Mouse (Mus musculus): ENCODE measurements around the gene Vgll4.

Gene Vgll4

DNA sequence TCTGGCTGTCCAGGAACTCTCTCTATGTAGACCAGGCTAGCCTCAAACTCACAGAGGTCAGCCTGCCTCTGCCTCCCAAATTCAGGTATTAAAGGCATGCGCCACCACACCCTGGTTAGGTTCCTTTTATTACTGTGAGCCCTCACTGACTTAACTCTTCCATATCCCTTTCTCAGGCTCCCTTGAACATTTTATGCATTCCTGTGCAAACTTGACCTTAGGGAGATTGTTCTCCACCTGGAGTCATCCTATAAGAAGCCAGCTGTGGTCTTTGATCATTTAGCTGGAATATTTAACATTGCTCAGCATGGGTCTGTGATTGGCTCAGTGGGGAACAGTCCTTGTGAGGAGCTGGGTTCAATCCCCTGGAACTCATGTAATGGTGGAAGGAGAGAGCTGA, 4.5 kb upstream of the Vgll4 start:
- DNase-seq (ENCODE audit: low read depth, low spot score), result no peak

DNA sequence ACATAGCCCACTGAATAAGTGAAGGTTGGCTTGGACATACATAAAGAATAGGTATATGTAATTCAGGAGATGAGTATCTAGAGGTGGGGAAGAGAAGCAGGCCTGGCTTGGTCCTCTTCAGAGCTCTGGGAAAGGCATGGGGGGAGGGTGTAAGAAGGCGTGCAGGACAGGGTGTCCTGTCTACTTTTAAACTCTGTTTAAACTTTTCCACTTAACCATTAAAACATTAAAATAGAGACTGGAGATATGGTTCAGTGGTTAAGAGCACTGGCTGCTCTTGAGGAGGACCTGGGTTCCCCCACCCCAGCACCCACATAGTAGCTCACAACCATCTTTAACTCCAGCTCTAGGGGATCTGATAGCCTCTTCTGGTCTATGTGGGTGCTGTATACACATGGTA, 3.2 kb upstream of the Vgll4 start:
- DNase-seq (ENCODE audit: low read depth, low spot score), result no peak

DNA sequence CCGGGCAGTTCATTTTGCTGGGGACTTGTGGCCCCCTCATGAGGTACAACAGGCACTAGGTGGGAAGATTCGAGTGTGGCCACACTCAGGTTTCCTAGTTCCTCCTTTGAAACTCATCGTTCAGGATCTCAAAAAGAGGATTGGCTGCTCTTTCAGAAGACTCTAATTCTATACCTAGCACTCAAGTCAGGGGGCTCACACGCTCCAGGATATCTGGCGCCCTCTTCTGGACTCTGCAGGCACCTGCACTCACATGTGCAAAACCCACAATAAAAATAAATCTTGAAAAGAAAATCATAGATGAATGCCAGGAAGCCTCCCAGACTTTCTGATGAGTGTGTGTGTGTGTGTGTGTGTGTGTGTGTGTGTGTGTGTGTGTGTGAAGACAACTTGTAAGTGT, 1.1 kb upstream of the Vgll4 start:
- DNase-seq (ENCODE audit: low read depth, low spot score), result peak; percentile 42

DNA sequence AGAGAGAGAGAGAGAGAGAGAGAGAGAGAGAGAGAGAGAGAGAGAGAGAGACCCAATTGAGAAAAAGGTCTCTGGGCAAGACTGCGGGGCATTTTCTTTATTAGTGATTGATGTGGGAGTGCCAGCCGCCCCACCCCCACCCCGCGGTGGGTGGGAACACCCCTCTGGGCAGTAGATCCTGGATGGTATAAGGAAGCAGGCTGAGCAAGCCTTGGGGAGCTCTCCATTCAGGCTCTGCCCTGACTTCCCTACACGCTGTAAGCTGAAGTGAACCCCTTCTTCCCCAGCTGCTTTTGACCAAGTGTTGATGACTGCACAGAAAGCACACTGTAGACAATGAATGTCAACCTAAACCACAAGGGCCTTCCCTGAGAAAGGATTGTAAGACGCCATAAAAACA, 592 bp upstream of the Vgll4 start:
- peak; percentile 5 for DNase-seq (ENCODE audit: low read depth, low spot score)

DNA sequence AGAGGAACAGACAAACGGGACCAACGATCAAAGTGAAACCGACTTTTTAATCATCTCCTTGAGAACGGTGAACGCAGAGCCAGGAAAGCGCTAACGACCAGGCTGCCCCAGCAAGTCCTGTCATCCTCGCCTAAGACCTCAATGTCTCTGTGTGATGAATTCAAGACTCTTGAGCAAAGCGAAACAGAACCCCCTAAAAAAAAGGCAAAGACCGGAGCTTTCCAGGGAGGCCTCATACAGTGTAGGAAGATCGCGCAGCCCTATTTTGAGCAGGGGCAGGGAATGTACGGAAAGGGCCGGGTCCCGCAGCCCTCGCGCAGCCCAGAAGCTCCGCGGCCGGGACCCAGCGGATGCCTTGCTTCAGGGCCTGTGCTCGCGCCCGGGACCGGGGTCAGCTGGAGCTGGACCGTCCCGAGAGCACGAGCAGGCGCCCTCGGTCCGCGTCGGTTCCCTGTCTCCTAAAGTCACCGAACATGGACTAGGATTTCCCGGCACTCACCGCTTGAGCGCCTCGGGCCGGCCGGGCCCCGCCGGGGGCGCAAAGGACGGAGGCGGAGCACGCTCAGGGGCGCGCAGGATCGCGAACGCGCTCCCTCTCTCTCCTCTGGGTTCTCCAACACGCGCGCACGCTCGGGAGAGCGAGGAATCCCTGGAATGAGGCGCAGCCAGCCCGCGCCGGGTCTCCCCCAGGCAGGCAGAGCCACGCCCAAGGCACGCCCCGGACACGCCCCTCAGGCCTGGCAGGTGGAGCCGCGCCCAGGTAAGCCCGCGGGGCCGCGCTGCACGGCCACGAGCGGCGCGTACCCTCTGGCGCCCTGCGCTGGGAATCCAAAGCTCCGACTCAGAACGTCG, 1.2 kb downstream of the Vgll4 start:
- DNase-seq (ENCODE audit: low read depth, low spot score), result peak; percentile 51

DNA sequence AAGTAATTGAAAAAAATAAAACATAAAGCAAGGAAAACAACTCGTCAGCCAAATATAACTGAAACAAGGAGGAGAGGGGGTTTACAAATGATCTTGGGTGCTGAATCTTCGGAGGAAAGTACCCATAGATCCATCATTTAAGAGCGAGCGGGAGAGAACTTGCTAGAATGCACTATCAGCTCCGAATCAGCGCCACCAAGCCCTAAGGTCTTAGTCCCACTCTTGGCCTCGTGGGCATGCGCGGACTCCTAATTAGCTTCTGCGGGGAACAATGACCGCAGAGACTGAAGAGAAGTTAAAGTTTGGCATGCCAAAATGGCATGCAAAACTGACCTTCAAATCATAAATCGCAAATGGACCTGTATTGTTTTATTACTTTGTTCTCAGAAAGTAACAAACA, 2.2 kb downstream of the Vgll4 start:
- DNase-seq (ENCODE audit: low read depth, low spot score), result no peak

DNA sequence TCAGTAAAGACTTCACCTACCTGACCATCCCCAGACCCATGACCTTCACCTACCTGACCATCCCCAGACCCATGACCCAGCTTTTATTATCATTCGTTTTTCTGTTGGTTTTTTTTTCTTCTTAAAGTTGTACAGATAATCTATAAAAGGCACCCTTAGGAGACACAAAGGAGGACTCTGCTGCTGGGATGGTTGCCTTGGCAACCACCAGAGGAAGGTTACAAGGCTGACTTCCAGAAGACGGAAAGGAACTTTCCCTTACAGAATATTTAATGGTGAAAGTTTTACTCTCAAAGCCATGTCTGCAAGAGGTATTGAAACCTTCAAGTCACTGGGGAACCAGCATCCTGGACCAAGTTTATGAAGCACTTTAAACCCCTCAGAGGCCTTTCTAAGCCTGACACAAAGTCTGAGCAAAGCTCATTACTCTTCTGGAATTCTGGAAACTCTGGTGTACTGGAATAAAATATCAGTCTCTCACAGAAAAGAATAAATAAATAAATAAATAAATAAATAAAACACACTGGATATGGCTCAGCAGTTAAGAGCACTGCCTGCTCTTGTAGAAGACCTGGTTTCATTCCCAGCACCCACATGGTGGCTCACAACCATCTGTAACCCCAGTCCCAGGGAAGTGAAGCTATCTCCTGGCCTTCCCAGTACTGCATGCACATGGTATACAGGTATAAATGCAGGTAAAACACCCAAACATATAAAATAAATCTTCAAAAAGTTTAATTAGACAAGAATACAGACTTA, 3.2 kb downstream of the Vgll4 start:
- DNase-seq (ENCODE audit: low read depth, low spot score), result no peak

DNA sequence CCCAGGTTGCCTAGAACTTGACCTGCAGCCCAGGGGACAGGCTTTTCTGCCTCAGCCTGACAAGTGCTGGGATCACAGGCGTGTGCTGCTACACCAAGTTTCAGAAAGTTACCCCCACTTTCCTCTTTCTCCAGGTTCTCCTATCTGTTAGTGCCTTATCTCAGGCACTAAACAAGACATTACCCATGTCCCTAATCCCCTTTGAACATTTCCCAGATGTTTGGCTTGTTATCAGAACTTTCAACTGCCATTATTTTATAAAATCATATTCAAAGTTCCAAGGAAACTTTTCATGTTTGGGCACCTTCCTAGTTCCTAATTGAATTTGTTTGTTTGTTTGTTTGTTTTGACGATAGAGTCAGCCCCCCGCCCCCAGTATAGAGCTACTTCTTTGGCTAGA, 4.0 kb downstream of the Vgll4 start:
- DNase-seq (ENCODE audit: low read depth, low spot score), result no peak

DNA sequence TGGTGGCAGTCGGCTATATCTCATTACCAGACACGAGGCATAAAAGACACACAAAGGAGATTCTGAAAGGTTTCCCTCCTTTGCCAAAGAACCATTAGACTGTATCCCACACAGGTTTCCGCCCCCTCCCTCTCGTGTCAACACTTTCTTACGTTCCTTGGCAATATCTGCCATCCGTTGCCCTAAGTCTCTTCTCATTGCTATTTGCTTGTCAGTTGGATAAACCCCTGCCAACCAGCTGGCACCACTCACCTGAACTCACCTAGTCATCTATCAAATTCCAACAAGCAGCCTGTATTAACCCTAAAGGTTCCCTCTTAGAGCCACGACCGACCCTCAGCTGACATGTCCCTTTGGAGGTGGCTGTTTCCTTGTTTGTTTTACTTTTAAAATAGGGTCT, 4.4 kb downstream of the Vgll4 start:
- DNase-seq (ENCODE audit: low read depth, low spot score), result no peak

DNA sequence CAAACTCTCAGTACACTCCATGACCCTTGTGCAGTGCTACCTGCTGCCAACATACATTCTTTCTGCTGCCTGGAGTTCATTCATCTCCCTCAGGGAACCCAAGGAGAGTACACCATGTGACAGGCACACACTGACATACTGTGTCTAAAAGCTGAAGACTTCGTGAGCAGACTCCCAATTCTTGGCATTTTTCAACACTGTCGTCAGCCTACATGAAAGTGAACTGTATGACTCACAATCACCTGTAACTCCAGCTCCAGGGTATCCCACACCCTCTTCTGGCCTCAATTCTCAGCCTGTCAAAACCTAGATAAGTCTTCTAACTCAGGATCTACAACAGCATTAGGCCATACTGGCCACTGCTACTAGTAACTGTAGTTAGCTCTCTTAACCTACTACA, 5.6 kb downstream of the Vgll4 start:
- DNase-seq (ENCODE audit: low read depth, low spot score), result no peak

DNA sequence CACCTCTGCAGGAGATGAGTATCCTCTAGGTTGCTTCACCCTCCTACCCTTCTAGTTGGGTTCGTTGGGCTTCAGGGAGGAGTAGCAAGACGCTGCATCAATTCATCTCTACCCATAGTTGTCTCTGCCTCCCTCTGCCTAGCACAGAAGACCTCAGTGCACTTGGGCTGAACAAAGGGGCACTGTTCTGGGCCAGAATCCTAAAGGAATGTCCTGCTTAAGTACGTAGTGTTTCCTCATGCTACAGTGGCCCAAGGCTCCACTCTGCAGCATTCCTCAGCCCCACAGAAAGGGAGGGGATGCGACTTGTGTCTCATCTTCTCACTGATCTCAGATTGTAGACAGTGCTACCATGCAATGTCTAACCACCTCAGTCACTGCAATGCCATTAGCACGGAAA, 6.2 kb downstream of the Vgll4 start:
- DNase-seq (ENCODE audit: low read depth, low spot score), result no peak

DNA sequence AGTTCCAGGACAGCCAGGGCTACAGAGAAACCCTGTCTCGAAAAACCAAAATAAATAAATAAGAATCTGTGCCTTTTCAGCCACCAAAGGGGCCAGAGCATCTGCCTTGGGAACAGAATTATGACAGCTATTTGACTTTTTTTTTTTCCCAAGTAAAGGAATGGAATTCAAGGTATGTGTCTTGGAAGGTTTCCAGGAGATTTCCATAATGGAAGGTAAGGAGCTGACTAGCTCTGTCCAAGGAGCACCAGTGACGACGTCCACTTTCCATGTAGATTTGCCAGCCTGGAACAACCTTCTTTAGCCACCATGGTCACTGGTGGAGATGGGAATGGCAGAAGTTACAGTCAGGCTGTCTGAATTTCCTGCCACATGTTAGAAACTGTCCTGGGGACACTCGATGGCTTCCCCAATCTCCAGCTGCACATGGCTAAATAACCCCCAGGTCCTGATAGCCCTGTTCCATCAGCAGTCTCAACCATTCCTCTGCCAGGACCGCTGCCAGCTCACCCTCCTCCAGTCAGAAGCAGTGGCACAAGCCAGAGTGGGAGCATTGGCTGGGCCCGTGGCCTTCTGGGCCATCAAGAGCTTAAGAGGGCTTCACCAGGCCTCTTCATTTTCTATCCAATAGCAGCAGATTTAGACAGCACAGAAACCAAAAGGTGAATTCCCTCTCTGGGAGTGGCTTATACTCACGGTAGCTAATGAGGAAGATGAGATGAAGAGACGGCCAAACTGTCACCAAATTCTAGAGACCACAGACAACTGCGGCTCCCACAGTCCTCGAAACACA, 8.3 kb downstream of the Vgll4 start:
- no peak for DNase-seq (ENCODE audit: low read depth, low spot score)

DNA sequence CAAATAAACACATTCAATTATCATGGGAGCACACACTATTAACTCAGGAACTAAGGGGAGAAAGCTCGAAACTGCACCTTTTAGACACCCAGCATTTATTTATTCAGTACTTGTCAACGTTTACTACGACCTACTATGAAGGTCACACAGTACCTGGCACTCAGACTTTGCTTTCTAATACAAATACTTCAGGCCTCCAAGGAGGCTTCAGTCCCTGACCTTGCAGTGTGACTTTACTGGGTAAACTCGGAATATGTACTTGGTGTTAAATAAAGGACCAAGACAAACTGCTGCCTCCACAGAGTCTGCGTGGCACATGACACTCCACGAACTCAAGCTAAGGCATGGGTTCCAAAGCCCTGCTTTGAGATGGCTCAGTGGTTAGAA, 10.8 kb downstream of the Vgll4 start:
- no peak for DNase-seq (ENCODE audit: low read depth, low spot score)

DNA sequence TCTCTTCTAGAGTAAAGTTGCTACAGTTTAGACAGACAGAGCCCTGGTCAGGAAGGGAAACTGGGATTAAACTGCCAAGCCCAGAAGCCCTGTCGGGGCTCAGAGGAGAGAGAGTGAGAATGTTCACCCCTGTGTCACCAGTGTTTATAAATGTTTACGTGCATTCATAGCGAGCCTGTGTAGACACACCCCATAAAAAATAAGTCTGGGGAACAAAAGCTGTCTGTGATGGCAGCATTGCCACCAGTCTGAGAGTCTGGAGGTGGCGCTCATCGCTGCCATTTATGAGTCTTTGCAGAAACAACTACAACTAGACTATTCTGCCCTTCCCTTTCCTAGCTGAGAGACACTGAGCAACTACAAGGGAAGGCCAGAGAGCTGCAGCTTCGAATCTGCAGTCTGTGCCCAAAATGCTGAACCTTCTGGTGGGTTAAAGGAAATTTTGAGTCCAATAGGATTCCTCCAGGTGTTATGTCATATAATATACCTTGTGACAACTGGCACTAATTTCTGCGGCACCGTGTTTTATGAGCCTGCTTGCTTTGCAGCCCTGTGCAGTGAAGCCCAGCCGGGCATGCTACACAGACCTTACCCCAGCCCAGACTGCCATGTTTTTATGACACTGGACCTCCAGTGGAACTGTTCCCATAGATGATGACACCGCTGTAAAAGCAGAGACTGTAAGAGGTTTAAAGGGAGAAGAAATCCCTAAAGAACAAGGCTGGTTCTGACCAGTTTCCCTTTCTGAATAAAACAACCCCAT, 11.4 kb downstream of the Vgll4 start:
- no peak for DNase-seq (ENCODE audit: low read depth, low spot score)

DNA sequence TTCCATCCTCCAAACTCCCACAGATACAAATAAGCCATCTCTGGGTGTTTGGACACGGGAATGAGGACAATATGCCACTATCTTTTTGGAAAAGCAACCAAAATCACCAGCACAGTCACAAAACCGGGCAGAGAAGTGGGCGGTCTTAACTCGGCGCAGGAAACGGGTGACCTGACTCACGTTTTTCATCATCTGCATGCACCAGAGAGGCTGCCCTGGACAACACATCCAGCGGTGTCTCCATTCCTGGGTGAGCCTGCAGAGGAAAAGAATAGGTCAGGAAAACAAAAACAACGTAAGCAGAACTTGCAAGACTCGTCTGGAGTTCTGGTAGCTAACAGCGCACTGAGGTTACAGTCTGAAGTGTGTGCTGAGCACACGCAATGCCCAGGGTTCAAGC, 12.0 kb downstream of the Vgll4 start:
- no peak for DNase-seq (ENCODE audit: low read depth, low spot score)

DNA sequence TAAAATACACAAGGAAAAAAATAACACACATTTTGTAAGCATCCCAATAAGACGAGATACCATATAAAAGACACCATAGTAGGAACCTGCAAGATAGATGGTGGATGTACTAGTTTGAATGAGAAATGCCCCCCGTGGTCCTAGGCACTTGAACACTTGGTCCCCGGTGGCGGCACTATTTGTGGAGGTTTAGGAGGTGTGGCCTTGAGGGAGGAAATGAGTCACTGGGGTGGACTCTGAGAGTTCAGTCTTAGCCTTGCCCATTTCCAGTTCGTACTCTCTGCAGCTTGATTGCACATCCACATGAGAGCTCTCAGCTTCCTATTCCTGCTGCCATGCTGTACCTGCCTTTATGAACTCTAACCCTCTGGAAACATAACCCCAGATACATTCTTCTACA, 15.3 kb downstream of the Vgll4 start:
- DNase-seq (ENCODE audit: low read depth, low spot score), result no peak

DNA sequence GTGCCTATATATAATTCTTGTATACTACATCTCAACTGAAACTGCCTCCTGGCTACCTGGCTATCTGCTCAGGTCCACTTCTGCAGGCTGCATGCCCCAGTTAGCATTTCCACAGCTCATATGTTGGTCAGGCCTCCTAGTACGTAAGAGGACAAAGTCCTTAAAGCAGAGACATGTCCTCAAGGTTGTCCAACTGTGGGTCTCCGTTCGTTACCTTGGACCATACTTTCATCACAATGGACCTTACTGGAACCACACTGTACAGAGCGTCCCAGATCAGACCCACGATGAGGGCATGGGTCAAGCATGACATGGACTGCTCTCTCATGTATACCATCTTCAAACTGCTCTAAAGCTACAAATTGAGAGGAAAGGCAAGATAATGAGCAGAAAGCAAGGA, 16.2 kb downstream of the Vgll4 start:
- DNase-seq (ENCODE audit: low read depth, low spot score), result no peak

DNA sequence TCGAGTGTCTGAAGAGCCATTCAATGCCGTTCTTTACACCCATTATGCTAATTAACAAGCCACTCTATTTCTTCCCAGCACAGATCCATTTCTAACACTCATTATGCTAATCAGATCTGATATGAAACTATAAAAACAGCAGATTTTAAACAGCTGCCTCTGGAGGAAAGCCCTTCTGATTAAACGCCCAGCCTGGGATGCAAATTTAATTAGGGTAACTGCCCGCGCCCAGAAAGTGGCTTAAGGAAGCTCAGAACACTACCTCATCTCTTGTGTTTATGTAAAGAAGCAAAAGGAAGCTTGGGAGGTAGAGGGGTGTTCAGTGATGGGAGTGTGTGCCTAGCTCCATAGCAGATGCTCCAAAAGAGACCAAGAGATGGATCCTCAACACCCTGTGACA, 17.4 kb downstream of the Vgll4 start:
- DNase-seq (ENCODE audit: low read depth, low spot score), result no peak

DNA sequence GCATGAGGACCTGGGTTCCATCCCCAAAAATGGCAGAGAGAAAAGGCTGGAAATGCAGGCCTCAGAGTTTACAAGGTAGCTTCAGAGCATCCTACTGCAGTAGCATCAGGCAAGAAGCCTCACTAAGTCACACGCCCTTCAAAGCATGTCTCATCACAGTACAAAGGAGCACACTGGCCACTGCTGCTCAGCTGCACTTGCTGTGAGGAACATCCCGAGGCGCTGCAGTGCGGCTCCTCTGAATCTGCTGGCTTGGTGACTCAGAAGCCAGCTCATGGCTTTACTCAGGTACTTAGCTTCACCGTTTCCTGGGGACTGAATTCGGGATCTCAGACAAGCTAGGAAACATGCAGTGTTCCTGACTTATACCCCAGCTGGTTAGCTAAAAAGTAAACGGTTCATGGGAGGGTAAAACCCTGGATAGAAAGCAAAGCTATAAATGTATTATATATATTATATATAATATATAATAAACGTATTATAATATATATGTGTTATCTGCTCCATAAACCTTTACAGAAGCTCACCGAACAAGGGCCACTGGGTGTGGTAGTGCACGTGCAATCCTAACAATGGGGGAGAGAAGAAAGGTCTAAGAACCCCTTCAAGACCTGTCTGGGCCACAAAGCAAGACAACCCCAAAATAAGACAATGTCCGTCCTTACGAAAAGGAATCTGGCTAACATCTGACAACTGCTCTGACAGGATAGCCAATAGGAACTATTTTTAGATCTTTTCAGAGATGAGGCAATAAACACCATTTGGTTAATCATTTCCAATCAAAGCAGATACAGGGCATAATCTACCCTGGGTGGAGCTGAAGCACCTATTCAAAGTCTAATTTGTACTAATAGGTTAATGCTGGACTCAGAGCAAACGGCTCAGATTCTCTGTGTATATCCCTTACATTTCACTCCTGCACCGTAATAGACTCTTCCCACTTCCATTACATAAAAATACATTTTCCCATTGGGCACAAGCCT, 25.0 kb downstream of the Vgll4 start:
- DNase-seq (ENCODE audit: low read depth, low spot score), result no peak

DNA sequence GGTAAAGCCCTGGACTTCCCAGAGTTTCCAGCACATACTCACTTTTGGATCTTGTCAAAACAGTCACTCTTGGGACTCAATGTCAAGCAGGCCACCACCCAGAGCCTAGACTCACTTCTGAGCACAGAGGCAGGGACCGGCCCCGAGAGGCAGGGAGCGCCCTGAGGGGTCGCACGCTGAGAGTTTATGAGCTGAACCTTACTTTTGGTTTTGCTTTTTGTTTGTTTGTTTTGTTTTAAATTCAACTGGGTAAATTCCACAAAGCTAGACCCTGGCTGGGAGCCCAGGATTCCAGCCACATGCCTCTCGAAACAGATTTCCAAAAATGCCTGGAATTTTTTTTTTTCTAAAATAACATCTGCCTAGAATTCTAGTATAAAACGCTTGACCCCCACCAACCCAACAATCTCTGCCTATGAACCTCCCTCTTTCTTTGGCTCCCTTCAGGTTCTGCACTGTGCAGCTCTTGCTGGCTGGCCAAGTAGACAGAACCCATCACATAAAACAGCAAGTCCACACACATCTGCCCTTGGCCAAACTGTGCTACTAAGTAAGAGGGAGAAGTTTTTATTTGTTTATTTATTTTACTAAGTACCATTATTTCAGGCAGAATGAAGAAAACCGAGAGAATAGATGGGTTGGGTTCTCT, 28.5 kb downstream of the Vgll4 start:
- DNase-seq (ENCODE audit: low read depth, low spot score), result no peak
